Comparison of ENCODE assay signal across 9 mouse cellular contexts in the genomic region with DNA sequence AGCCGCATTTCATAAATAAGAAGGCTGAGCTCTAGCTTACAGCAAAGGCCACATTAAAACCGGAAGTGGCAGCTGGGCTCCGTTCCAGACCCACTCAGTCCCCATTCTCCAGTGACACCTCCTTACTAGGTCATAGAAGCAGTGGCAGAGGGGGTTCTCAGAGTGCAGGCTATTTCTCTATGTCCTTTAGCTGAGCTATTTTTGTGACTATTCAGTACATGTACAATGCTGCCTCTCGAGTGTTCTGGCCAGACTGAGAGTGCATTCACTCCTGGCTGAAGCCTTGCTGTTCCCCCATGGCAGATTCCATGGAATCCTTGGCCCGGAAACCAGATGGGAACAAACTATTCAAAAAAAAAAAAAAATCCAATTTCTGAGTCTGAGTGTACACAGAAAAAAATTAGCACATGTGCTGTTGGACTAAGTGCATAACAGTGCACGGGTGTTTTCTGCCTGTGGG.
DNase-seq lines count a peak whose midpoint lies in the region; ATAC-seq and TF ChIP-seq lines count a peak whose summit lies in the region.
"Had no signal": no experiment of that assay in that cellular context is flagged by ENCODE, and none has a peak within 500 bp of the region (broad histone marks: within the 10 kb centered on the region; RNA-seq: fewer than 3 reads in every experiment).

No protein-coding gene starts in this region.

- TF ChIP-seq POLR2A in lung, adult 2 months (IDR thresholded peaks at IDR 0.05; ENCODE audit: borderline replicate concordance, extremely low read depth, low read depth, low read length), result no peak

- no peaks in the 10 kb centered on the region for H3K9me3 ChIP-seq in hindbrain, embryonic 15.5 days
- no peaks in the 10 kb centered on the region for H3K9me3 ChIP-seq in hindbrain, embryonic 13.5 days
- peaks cover 3% of the 10 kb centered on the region; the same call in 1 of the 2 replicates for H3K9me3 ChIP-seq in forebrain, embryonic 16.5 days (ENCODE audit: control insufficient read depth, low read length)

- H3K27me3 ChIP-seq in hindbrain, embryonic 15.5 days, result no peaks in the 10 kb centered on the region
- no peaks in the 10 kb centered on the region for H3K27me3 ChIP-seq in hindbrain, embryonic 13.5 days
- H3K27me3 ChIP-seq in forebrain, embryonic 16.5 days (replicated peaks; ENCODE audit: control insufficient read depth, insufficient read depth, low read length), result no peaks in the 10 kb centered on the region

- no peak overlapping the region for H3K4me2 ChIP-seq in hindbrain, embryonic 15.5 days
- H3K4me2 ChIP-seq in hindbrain, embryonic 13.5 days, result no peak overlapping the region
- H3K4me2 ChIP-seq in forebrain, embryonic 16.5 days (ENCODE audit: low read length), result no peak overlapping the region

- ATAC-seq in hindbrain, embryonic 15.5 days (ENCODE audit: low FRiP score, low read depth), result peak; percentile 59; the same call in 1 of the 2 replicates
- ATAC-seq in hindbrain, embryonic 13.5 days (ENCODE audit: low FRiP score), result no peak
- ATAC-seq in forebrain, embryonic 16.5 days, result peak; percentile 64

- TF ChIP-seq CTCF in lung, adult 2 months (IDR thresholded peaks at IDR 0.05; ENCODE audit: insufficient read depth, low read length), result no peak

- no peak overlapping the region for H3K4me3 ChIP-seq in hindbrain, embryonic 15.5 days
- no peak overlapping the region for H3K4me3 ChIP-seq in hindbrain, embryonic 13.5 days
- H3K4me3 ChIP-seq in forebrain, embryonic 16.5 days (replicated peaks; ENCODE audit: low read length), result no peak overlapping the region
- H3K4me3 ChIP-seq in lung, adult 2 months (replicated peaks; ENCODE audit: extremely low read depth, low read depth, low read length), result no peak overlapping the region
- H3K4me3 ChIP-seq: myocyte had no signal

- peak; percentile 87 for DNase-seq in Muller cell, postnatal 12 days (ENCODE audit: inconsistent ontology term)
- peak; percentile 73 to 77 for DNase-seq in heart, postnatal 36 days
- peak; percentile 61 for DNase-seq in lung, adult 2 months
- DNase-seq in urinary bladder, postnatal 10 days (ENCODE audit: low spot score), result no peak
- no peak for DNase-seq in thymus, postnatal 10 days (ENCODE audit: low spot score in 2 of 2)

- H3K9ac ChIP-seq in hindbrain, embryonic 15.5 days, result no peak overlapping the region
- H3K9ac ChIP-seq in hindbrain, embryonic 13.5 days, result no peak overlapping the region
- no peak overlapping the region for H3K9ac ChIP-seq in forebrain, embryonic 16.5 days (replicated peaks; ENCODE audit: low read depth, low read length)

- H3K4me1 ChIP-seq in hindbrain, embryonic 15.5 days (replicated peaks), result peaks cover 19% of the 10 kb centered on the region
- H3K4me1 ChIP-seq in hindbrain, embryonic 13.5 days (replicated peaks), result peaks cover 33% of the 10 kb centered on the region
- peaks cover 28% of the 10 kb centered on the region for H3K4me1 ChIP-seq in forebrain, embryonic 16.5 days (replicated peaks; ENCODE audit: control insufficient read depth, insufficient read depth, low read length)
- peaks cover 27% of the 10 kb centered on the region for H3K4me1 ChIP-seq in lung, adult 2 months (ENCODE audit: control insufficient read depth, insufficient read depth, low read length)

- no peaks in the 10 kb centered on the region for H3K36me3 ChIP-seq in hindbrain, embryonic 15.5 days
- no peaks in the 10 kb centered on the region for H3K36me3 ChIP-seq in hindbrain, embryonic 13.5 days
- no peaks in the 10 kb centered on the region for H3K36me3 ChIP-seq in forebrain, embryonic 16.5 days (ENCODE audit: control insufficient read depth, insufficient read depth)

- 0 out of 2 replicates have a peak overlapping the region, but pooled peaks have one; percentile 20 for H3K27ac ChIP-seq in hindbrain, embryonic 15.5 days (replicated peaks)
- H3K27ac ChIP-seq in hindbrain, embryonic 13.5 days, result no peak overlapping the region; the same call in 1 of the 2 replicates
- H3K27ac ChIP-seq in forebrain, embryonic 16.5 days (ENCODE audit: low read length), result peak overlapping the region; percentile 20; the same call in 1 of the 2 replicates

- WGBS in hindbrain, embryonic 15.5 days, result 50% methylated on average over 6 of the region's 6 CpGs
- 53% methylated on average over 6 of the region's 6 CpGs for WGBS in hindbrain, embryonic 13.5 days
- 24% methylated on average over 6 of the region's 6 CpGs for WGBS in forebrain, embryonic 16.5 days
- 23% methylated on average over 6 of the region's 6 CpGs for WGBS in lung, adult 2 months

- intact Hi-C loops in heart, postnatal 36 days (cut with DNase I), result loop anchor here (2.0 to 10.0 kb wide), 2 partner anchors 93 to 499 kb away; a partner anchor contains a TSS

Comparison
In these comparisons a context has a peak if more than half of its experiments do, and no peak if none do; other contexts are left out.
1. DNase-seq: peak in Muller cell, postnatal 12 days (single experiment), heart, postnatal 36 days (2 of 2) and lung, adult 2 months (single experiment); none in urinary bladder, postnatal 10 days (single experiment) and thymus, postnatal 10 days (0 of 2).